Mouse (Mus musculus) left cerebral cortex, postnatal 4 days (tissue): Measurements from ENCODE around the gene Chd9. TPM values are rescaled to one million over a fixed set of nuclear protein-coding genes. Genes with fewer than 3 reads are reported as not detected.

Experiments
- DNase-seq: peaks from one replicate; pipeline ENCODE4 v3.0.0-alpha.2; 2022
- intact Hi-C: fragments of 180-260 bp; cut with DNase I; formaldehyde crosslinking; loops from one replicate; pipeline ENCODE4 v1.15.1; 2025
- total RNA-seq, 2 experiments: library from RNA; stranded (reverse); gene quantifications; 2 replicates each; pipeline ENCODE4 v1.2.3; 2021

Gene Chd9
- total RNA-seq, 2 experiments from 2014 or later, result 83.3 to 85.0 TPM

GRCm38 (mm10) chr8:90956390-90956789 lies 128.2 kb downstream of the Chd9 start:
- intact Hi-C loops, result loop anchor here (10.0 kb wide), 1 partner anchor 52 kb away; no protein-coding TSS in a partner anchor
- no peak for DNase-seq

- DNase-seq, result no peak
- intact Hi-C loops, result loop anchor here (10.0 kb wide), 1 partner anchor 53 kb away; no protein-coding TSS in a partner anchor
These were observed 129.6 kb downstream of the Chd9 start for GRCm38 (mm10) chr8:90957711-90958110.

- DNase-seq, result no peak
- intact Hi-C loops, result loop anchor here (10.0 kb wide), 1 partner anchor 55 kb away; no protein-coding TSS in a partner anchor
These were observed 131.6 kb downstream of the Chd9 start for GRCm38 (mm10) chr8:90959721-90960120.

GRCm38 (mm10) chr8:90961603-90962002 lies 133.5 kb downstream of the Chd9 start:
- no peak for DNase-seq
- intact Hi-C loops, result no loop called here

GRCm38 (mm10) chr8:90964044-90964443 lies 135.9 kb downstream of the Chd9 start:
- DNase-seq, result no peak
- intact Hi-C loops, result no loop called here

GRCm38 (mm10) chr8:90965467-90966170 lies 137.5 kb downstream of the Chd9 start:
- no peak for DNase-seq

GRCm38 (mm10) chr8:90968307-90968706 lies 140.2 kb downstream of the Chd9 start:
- DNase-seq, result no peak
- intact Hi-C loops, result no loop called here

More at GRCm38 (mm10) chr8:90965467-90966170, 137.5 kb downstream of the Chd9 start:
- intact Hi-C loops, result no loop called here

- intact Hi-C loops, result no loop called here
These were observed 148.8 kb downstream of the Chd9 start for GRCm38 (mm10) chr8:90976960-90977371.

GRCm38 (mm10) chr8:90978720-90979119 lies 150.6 kb downstream of the Chd9 start:
- DNase-seq, result no peak
- intact Hi-C loops, result no loop called here

More at GRCm38 (mm10) chr8:90976960-90977371, 148.8 kb downstream of the Chd9 start:
- DNase-seq, result no peak

- DNase-seq, result no peak
- intact Hi-C loops, result no loop called here
These were observed 151.1 kb downstream of the Chd9 start for GRCm38 (mm10) chr8:90979295-90979694.

- intact Hi-C loops, result loop anchor here (5.0 kb wide), 1 partner anchor 35 kb away; no protein-coding TSS in a partner anchor
- no peak for DNase-seq
These were observed 153.9 kb downstream of the Chd9 start for GRCm38 (mm10) chr8:90982087-90982486.

GRCm38 (mm10) chr8:91019726-91020125 lies 191.6 kb downstream of the Chd9 start:
- peak; percentile 74 for DNase-seq
- intact Hi-C loops, result loop anchor here (5.0 to 10.0 kb wide), 3 partner anchors 37 to 195 kb away; partner anchors contain the start of gene Chd9

- intact Hi-C loops, result loop anchor here (5.0 kb wide), 1 partner anchor 47 kb away; no protein-coding TSS in a partner anchor
- no peak for DNase-seq
These were observed 206.3 kb downstream of the Chd9 start for GRCm38 (mm10) chr8:91034417-91034816.

- intact Hi-C loops, result no loop called here
- DNase-seq, result no peak
These were observed 208.8 kb downstream of the Chd9 start for GRCm38 (mm10) chr8:91036905-91037304.

GRCm38 (mm10) chr8:91038637-91039036 lies 210.5 kb downstream of the Chd9 start:
- DNase-seq, result no peak
- intact Hi-C loops, result no loop called here

- DNase-seq, result no peak
- intact Hi-C loops, result no loop called here
These were observed 218.2 kb downstream of the Chd9 start for GRCm38 (mm10) chr8:91046370-91046769.

GRCm38 (mm10) chr8:91051037-91051436 lies 222.9 kb downstream of the Chd9 start:
- DNase-seq, result peak; percentile 93
- intact Hi-C loops, result no loop called here

- intact Hi-C loops, result no loop called here
- no peak for DNase-seq
These were observed 226.3 kb downstream of the Chd9 start for GRCm38 (mm10) chr8:91054418-91054817.

GRCm38 (mm10) chr8:91056848-91057247 lies 228.7 kb downstream of the Chd9 start:
- intact Hi-C loops, result no loop called here
- DNase-seq, result peak; percentile 47

- intact Hi-C loops, result no loop called here
- peak; percentile 35 for DNase-seq
These were observed 231.0 kb downstream of the Chd9 start for GRCm38 (mm10) chr8:91059086-91059578.

GRCm38 (mm10) chr8:91059884-91060510 lies 231.8 kb downstream of the Chd9 start:
- intact Hi-C loops, result no loop called here
- DNase-seq, result no peak
